Mouse (Mus musculus) hindbrain, embryonic 10.5 days (tissue): ENCODE data around the gene Hoxa4. TPM values are rescaled to one million over a fixed set of nuclear protein-coding genes. Genes with fewer than 3 reads are reported as not detected.
A peak's percentile ranks its signal among the peaks of the same experiment; 100 is the strongest.

Experiments
- DNase-seq: peaks from one replicate; pipeline ENCODE4 v3.0.0-alpha.2; 2017; ENCODE audit warnings: low spot score
- H3K27ac ChIP-seq: fragments of 300-500 bp; sonication (generic); 2 replicates; pipeline ENCODE4 v1.5.1; 2016; ENCODE audit warnings: mild to moderate bottlenecking, moderate library complexity
- H3K27me3 ChIP-seq: fragments of 300-500 bp; sonication (generic); 2 replicates; pipeline ENCODE4 v1.6.1; 2016; ENCODE audit warnings: mild to moderate bottlenecking; ENCODE audit not compliant: poor library complexity, insufficient read depth, severe bottlenecking
- H3K36me3 ChIP-seq: fragments of 300-500 bp; sonication (generic); 2 replicates; pipeline ENCODE4 v1.6.1; 2016; ENCODE audit warnings: mild to moderate bottlenecking, moderate library complexity
- H3K4me1 ChIP-seq: fragments of 300-500 bp; sonication (generic); replicated peaks from 2 replicates; pipeline ENCODE4 v1.6.1; 2016; ENCODE audit warnings: mild to moderate bottlenecking
- H3K4me3 ChIP-seq: fragments of 300-500 bp; sonication (generic); 2 replicates; pipeline ENCODE4 v1.5.1; 2016; ENCODE audit warnings: mild to moderate bottlenecking, moderate library complexity
- H3K9me3 ChIP-seq: fragments of 300-500 bp; sonication (generic); 2 replicates; pipeline ENCODE4 v1.6.1; 2016; ENCODE audit warnings: mild to moderate bottlenecking, moderate library complexity
- WGBS: fragments of 180-500 bp; shearing (Covaris S2); methylation state at CpG from one replicate; pipeline ENCODE4 v1.1.7; 2016; 5-methylcytosine and 5-hydroxymethylcytosine counted together
- polyA plus RNA-seq: library from polyadenylated mRNA; unstranded; fragments of >200 nt; fragmentation: Nextera tagmentation; extraction: Ambion mirVana; gene quantifications from 2 replicates; pipeline ENCODE4 v1.2.1, GENCODE M21; 2016

The Hoxa4 gene
- polyA plus RNA-seq = 0.14 and 4.3 TPM in 2 replicates

- no peak for DNase-seq
- H3K9me3 ChIP-seq = no peaks in the 10 kb centered on the region
- no peaks in the 10 kb centered on the region for H3K36me3 ChIP-seq
- H3K27ac ChIP-seq = peak within 1 kb of the TSS; percentile 69
- peaks cover 17% of the 10 kb centered on the region for H3K4me1 ChIP-seq
- WGBS = 2% methylated on average over 92 of the region's 102 CpGs
- H3K4me3 ChIP-seq = peak within 1 kb of the TSS; percentile 55
- H3K27me3 ChIP-seq = peaks cover 100% of the 10 kb centered on the region
Measured at GRCm38 (mm10) chr6:52190906-52191810, at the start of gene Hoxa4. TSS of gene Hoxa4 (minus strand) at chr6:52191753.

GRCm38 (mm10) chr6:52241001-52241621, 49.6 kb upstream of the Hoxa4 start:
- DNase-seq = no peak
- Histone ChIP-seq H3K36me3 (no peaks in the 10 kb centered on the region), H3K27me3 (peaks cover 100% of the 10 kb centered on the region), H3K27ac (no peak overlapping the region), H3K9me3 (no peaks in the 10 kb centered on the region), H3K4me1 (peaks cover 6% of the 10 kb centered on the region; the same call in 1 of the 2 replicates), H3K4me3 (no peak overlapping the region)
- 4% methylated on average over 9 of the region's 9 CpGs for WGBS

GRCm38 (mm10) chr6:52240389-52241000, 48.9 kb upstream of the Hoxa4 start, which contains the start of gene Hoxa10:
TSS of gene Hoxa10 (minus strand) at chr6:52240854.
- Histone ChIP-seq H3K27me3 (peaks cover 100% of the 10 kb centered on the region), H3K9me3 (no peaks in the 10 kb centered on the region), H3K4me3 (peak within 1 kb of the TSS; percentile 18; the same call in 1 of the 2 replicates), H3K36me3 (no peaks in the 10 kb centered on the region), H3K4me1 (peaks cover 4% of the 10 kb centered on the region; the same call in 1 of the 2 replicates), H3K27ac (no peak within 1 kb of the TSS)
- under 1% methylated on average over 35 of the region's 35 CpGs for WGBS
- DNase-seq = peak; percentile 87

- WGBS = 2% methylated on average over 30 of the region's 30 CpGs
- Histone ChIP-seq H3K9me3 (no peaks in the 10 kb centered on the region), H3K27me3 (peaks cover 100% of the 10 kb centered on the region), H3K4me1 (0 out of 2 replicates have a peak, but pooled peaks cover 5% of the 10 kb centered on the region), H3K36me3 (no peaks in the 10 kb centered on the region), H3K4me3 (peak overlapping the region; percentile 18; the same call in 1 of the 2 replicates), H3K27ac (no peak overlapping the region)
- DNase-seq = no peak
Measured at GRCm38 (mm10) chr6:52239625-52240388, 48.3 kb upstream of the Hoxa4 start.

- no peaks in the 10 kb centered on the region for H3K36me3 ChIP-seq
- peaks cover 100% of the 10 kb centered on the region for H3K27me3 ChIP-seq
- H3K9me3 ChIP-seq = no peaks in the 10 kb centered on the region
- no peak overlapping the region for H3K4me3 ChIP-seq
- no peak overlapping the region for H3K27ac ChIP-seq
- WGBS = 3% methylated on average over 7 of the region's 7 CpGs
- no peak for DNase-seq
- H3K4me1 ChIP-seq = peaks cover 13% of the 10 kb centered on the region; the same call in 1 of the 2 replicates
Measured at GRCm38 (mm10) chr6:52238976-52239375, 47.4 kb upstream of the Hoxa4 start.

- no peak for DNase-seq
- Histone ChIP-seq H3K27ac (no peak overlapping the region), H3K4me1 (peaks cover 16% of the 10 kb centered on the region; the same call in 1 of the 2 replicates), H3K4me3 (no peak overlapping the region), H3K9me3 (no peaks in the 10 kb centered on the region), H3K27me3 (peaks cover 100% of the 10 kb centered on the region), H3K36me3 (no peaks in the 10 kb centered on the region)
- WGBS = 2% methylated on average over 7 of the region's 7 CpGs
Measured at GRCm38 (mm10) chr6:52238155-52238545, 46.6 kb upstream of the Hoxa4 start.

GRCm38 (mm10) chr6:52237346-52238154, 46.0 kb upstream of the Hoxa4 start:
- no peak for DNase-seq
- peaks cover 100% of the 10 kb centered on the region for H3K27me3 ChIP-seq
- no peak overlapping the region for H3K4me3 ChIP-seq
- no peak overlapping the region for H3K27ac ChIP-seq
- H3K9me3 ChIP-seq = no peaks in the 10 kb centered on the region
- WGBS = 7% methylated on average over 10 of the region's 10 CpGs
- no peaks in the 10 kb centered on the region for H3K36me3 ChIP-seq
- peaks cover 16% of the 10 kb centered on the region; the same call in 1 of the 2 replicates for H3K4me1 ChIP-seq

- H3K27me3 ChIP-seq = peaks cover 100% of the 10 kb centered on the region
- DNase-seq = no peak
- H3K9me3 ChIP-seq = no peaks in the 10 kb centered on the region
- H3K4me3 ChIP-seq = no peak overlapping the region
- peaks cover 16% of the 10 kb centered on the region; the same call in 1 of the 2 replicates for H3K4me1 ChIP-seq
- 5% methylated on average over 3 of the region's 3 CpGs for WGBS
- no peak overlapping the region for H3K27ac ChIP-seq
- no peaks in the 10 kb centered on the region for H3K36me3 ChIP-seq
Measured at GRCm38 (mm10) chr6:52236806-52237205, 45.3 kb upstream of the Hoxa4 start.

GRCm38 (mm10) chr6:52235866-52236265, 44.3 kb upstream of the Hoxa4 start:
- no peak overlapping the region for H3K4me3 ChIP-seq
- no peaks in the 10 kb centered on the region for H3K9me3 ChIP-seq
- DNase-seq = no peak
- H3K27ac ChIP-seq = no peak overlapping the region
- no peaks in the 10 kb centered on the region for H3K36me3 ChIP-seq
- H3K27me3 ChIP-seq = peaks cover 100% of the 10 kb centered on the region
- peaks cover 16% of the 10 kb centered on the region; the same call in 1 of the 2 replicates for H3K4me1 ChIP-seq
- 26% methylated on average over 6 of the region's 6 CpGs for WGBS

- peaks cover 15% of the 10 kb centered on the region for H3K4me1 ChIP-seq
- peaks cover 100% of the 10 kb centered on the region for H3K27me3 ChIP-seq
- H3K27ac ChIP-seq = no peak overlapping the region
- no peaks in the 10 kb centered on the region for H3K9me3 ChIP-seq
- no peak for DNase-seq
- no peaks in the 10 kb centered on the region for H3K36me3 ChIP-seq
- H3K4me3 ChIP-seq = no peak overlapping the region
- WGBS = 24% methylated on average over 9 of the region's 9 CpGs
Measured at GRCm38 (mm10) chr6:52235267-52235666, 43.7 kb upstream of the Hoxa4 start.

- no peak for DNase-seq
Measured at GRCm38 (mm10) chr6:52234428-52235140, 43.0 kb upstream of the Hoxa4 start.

More at GRCm38 (mm10) chr6:52234428-52235140, 43.0 kb upstream of the Hoxa4 start:
- no peaks in the 10 kb centered on the region for H3K36me3 ChIP-seq
- no peak overlapping the region for H3K27ac ChIP-seq
- H3K27me3 ChIP-seq = peaks cover 100% of the 10 kb centered on the region
- no peak overlapping the region for H3K4me3 ChIP-seq
- 2% methylated on average over 68 of the region's 68 CpGs for WGBS
- peaks cover 12% of the 10 kb centered on the region for H3K4me1 ChIP-seq
- H3K9me3 ChIP-seq = no peaks in the 10 kb centered on the region
